Mouse (Mus musculus): Measurements from ENCODE around the gene Stum.
"Not testable (repeated sequence)": the region's sequence is repeated elsewhere in the genome, so short reads cannot be mapped to it uniquely, and the experiment has no call there.

Gene Stum

DNA sequence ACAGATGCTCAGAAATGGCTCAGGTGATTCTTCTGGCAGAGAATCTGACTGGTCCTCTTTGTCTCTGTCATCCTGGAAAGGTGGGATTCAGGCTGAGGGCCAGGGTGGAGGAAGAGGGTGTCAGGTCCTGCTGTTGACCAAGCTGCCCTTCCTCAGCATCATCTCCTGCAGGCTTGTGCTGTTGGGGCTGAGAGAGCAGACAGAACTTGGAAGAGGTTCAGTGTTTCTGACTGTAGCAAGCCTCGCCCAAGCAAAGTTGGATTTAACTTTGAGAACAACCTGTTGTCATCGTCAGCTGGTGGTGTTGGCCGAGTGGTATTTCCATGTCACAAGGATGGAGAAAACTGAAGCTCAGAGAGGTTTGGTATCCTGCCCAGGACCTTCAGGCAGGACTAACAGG lies 78.6 kb downstream of the Stum start:
- DNase-seq (ENCODE audit: low spot score): no peak

DNA sequence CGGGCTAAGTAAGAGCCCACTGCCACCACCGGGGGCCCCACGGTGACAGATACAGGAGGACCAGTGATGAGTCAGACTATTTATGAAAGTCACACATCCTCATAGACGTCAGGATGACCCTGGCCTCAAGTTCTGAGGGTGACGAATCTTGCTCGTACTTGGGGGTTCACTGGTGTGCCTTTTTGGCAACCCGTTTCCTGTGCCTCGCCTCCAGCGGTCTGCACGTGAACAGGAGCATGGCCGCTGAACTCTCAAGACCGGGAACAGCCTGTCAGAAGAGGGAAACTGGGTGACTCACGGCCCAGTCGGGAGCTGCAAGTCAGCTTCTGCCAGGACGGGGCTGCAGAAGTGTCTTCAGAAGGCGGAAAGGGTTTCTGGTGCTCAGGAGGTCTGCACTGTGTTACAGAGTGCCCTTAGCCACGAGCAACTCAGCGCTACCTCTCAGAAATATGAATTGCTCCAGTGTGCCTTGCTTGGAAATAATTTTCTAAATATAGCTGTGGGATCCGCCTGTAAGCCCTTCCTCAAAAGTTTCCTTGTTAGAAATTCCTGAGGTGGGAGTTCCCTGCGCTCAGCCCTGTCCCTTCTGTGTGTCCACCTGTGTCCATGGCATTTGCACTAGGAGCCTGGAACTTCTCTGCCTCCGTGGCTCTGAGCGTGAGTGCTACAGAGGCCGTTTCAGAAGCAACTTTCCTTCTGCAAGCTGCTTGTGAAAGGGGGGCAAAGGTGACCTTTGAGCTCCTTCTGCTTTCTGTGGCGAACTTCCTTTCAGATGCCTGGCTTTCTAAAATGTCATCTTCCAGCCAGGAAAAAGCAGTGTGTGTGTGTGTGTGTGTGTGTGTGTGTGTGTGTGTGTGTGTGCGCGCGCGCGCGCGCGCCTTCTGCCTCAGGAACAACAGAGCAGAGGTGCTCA lies 79.4 kb downstream of the Stum start:
- DNase-seq (ENCODE audit: low spot score): peak; percentile 42

DNA sequence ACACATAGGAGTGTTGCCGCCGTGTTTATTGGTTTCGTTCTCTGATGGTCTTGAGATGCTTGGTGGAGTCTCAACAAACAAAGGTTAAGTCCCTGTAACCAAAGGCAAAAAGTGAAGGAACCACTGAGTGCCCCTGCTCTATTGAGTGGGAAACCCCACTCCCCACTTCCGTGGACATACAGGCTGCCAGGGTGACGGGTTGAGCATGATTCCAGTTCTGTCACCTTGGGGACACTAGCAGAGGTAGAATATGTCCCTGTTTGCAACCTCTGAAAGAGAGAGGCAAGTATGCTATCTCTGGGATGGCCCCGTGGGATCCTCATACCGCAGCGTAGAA lies 80.0 kb downstream of the Stum start:
- no peak for DNase-seq (ENCODE audit: low spot score)

DNA sequence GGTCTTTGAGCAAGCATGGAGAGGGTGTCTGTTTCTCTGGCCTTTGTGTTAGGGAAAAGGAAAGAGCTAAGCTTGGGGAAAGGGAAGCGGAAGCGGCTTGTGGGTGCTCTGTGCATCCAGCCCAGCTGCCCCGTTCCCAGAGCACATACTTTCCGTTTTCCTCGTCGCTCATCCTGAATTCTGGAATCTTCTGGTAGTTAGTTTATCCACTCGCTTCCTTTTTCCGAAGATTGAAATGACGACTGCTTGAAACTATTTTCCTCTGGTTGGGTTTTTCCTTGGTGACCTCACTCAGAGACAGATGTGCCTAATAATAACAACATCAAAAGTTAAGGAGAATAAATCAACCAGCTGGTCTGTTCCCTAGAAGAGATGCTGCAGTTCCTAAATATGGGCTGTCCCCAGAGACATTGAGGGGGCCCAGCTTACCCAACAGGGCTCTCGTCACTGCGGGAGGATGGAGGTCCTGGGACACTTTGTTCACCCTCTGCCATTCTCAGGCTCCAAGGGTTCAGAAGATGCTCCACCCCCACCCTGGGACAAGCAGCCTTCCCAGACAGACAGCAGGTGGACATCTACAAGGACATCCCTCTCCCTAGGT lies 80.7 kb downstream of the Stum start:
- no peak for DNase-seq (ENCODE audit: low spot score)

DNA sequence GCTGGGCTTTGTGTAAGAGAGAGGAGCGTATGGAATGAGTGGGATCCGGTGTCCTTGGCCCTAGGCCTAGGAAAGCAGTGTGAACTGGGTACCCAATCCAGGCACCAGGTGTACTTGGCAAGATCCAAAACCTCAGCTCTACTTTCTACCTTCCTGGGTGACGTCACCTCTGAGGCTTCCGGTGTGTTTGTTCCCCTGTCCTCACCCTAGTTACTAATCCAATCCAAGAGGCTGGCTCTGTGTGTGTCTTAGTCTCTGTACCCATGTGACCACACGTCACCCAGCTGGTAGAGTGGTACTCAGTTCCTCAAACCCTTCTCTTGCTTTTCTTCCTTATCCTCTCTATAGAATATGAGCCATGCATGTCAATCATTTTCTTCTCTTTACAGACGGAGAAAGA lies 81.6 kb downstream of the Stum start:
- peak; percentile 57 for DNase-seq (ENCODE audit: low spot score)

DNA sequence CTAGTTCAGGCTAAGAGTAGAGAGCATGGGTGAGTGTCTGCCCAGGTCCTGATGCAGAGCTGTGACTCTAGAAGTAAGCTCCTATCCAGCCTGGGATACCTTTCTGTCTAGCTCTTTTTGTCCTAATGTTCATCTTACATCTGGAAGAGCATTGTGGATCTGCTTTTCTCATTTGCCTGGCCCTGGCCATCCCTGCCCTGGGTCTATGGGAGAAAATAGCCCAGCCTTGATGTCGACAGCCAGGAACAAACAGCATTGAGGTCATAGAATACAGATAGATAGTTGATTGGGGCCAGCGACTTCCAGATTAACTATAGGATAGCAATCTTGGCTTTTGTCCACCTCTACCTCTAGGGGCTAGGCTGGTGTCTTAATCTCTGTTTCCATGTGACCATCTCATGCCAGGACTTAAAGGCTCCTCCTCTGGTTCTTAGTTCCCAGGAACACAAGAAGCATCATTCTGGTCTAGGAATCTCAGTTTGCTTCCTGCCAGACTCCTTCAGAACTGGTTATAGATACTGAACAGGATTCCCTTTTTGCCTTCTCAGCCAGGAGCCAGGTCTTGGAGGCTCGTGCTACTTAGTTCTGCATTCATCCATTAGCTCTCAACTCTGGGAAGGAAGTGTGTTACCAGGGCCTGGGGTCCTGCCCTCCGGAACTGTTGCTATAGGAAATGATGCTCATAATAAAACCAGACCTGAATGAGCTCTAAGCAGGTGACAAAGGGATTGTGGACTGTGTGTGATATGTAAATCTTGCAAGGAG lies 82.4 kb downstream of the Stum start:
- DNase-seq (ENCODE audit: low spot score): no peak

DNA sequence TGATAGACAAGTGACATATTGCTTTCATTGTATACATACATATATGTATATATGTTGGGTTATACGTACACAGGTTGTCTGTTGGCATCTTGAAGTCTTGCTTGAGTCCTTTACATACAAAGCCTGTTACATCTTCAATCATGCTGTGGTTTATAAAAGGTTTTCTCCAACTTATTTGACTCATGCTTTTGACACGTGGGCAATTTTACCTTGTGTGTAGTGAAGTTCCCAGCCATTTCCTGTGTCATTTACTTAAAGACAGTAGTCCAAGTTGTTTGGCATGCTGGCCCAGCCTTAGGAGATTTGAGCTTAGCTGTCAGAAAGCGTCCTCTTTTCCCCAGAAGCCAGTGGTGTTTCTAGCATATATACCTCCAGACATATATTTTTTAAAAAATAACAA lies 84.9 kb downstream of the Stum start:
- no peak for DNase-seq (ENCODE audit: low spot score)

DNA sequence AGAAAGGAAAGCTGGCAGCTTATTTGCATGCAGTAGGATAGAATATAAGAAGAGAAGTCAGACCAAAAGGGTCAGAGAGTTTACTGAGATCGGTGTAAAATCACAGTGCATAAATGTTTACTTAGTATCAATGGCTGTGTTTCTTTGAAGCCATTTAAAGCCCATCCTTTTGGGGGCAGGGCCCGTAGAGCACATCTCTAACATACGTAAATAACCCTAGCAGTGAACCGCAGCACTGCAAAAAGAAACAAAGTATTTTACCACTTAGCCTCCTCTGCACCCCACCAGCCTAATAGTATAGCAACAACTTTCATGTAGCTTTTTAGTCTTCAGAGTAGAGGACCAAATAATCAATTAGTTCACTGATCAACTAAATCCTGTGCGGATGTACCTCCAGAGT lies 85.6 kb downstream of the Stum start:
- no peak for DNase-seq (ENCODE audit: low spot score)

DNA sequence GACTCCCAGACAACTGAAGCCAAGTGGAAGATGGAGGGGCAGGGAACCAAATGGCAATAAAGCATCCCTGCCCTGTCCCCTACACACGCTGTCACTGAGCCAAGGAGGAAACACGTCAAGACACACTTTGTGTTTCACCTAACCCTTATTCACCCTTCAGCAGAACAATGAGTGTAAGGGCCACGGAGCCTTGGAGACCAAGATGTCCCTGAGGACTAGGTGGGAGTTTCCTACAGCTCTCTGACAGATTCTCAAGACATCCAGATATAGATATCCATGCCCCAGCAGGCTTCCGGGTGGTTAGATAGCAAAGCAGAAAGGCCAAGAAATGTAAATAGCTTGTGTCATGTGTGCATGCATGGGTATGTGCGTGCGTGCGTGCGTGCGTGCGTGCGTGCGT lies 89.4 kb downstream of the Stum start:
- DNase-seq (ENCODE audit: low spot score): no peak

DNA sequence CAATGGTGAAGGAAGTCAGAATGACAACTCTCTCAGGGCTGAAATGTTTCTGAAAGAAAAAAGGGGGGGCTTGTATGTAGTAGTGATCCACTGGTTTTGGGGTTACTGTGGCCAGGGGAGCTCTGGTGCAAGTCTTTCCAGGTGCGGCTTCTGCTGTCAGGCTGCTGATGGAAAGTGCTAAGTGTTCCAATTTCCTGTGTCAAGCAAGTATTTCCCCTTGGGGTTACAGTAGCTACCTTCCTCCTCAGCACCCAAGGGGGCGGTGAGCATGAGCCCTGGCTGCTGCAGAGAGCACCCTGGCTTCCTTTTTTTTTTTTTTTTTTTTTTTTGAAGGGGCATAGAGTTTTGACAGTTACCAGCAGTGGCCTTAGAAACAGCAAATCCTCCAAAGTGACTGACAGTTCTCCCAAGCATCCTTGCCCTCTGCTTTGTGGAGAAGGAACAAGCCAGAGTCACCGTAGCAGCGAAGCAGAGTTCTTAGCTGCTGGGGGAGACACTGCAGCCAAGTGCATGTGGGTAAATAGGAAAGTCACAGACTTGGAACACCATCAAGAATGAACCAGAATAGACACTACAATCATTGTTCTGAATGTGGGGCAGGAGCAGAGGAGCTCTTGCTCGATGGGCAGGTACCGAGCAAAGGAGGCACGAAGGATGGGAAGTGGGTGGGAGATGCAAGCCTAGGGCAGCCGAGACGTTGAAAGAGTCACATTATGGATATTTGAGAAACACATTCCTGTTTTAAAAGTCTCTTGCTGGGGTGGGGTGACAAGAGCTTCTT lies 90.1 kb downstream of the Stum start:
- peak; percentile 31 for DNase-seq (ENCODE audit: low spot score)

DNA sequence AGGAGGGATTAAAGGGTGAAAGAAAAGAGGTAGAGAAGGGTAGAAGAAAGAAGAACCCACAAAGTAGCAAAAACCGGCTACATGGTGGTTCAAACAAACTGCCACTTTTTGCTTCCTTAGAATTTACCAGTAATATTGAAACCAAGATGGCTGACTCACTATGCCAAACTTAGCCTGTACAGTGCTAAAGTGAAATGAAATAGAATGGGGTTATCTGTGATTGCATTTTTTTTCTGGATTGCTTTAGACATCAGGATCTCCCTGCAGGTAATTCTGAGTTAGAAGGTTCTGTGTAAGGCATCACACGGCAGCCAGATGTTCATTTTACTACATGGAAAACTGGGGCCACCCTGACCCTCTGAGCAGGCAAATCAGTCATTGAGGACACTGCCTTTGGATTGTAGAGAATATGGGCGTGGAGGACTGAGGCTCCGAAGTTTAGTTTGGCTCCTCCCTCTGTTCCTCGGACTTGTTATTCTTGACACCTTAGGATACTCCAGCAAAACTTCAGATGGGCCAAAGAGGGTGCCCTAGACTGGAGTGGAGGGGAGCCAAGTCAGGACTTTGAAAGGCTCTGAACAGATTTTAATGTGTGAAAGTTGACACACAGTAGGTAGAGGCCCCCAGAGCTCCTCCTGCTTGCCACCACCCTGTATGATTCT lies 91.0 kb downstream of the Stum start:
- no peak for DNase-seq (ENCODE audit: low spot score)

DNA sequence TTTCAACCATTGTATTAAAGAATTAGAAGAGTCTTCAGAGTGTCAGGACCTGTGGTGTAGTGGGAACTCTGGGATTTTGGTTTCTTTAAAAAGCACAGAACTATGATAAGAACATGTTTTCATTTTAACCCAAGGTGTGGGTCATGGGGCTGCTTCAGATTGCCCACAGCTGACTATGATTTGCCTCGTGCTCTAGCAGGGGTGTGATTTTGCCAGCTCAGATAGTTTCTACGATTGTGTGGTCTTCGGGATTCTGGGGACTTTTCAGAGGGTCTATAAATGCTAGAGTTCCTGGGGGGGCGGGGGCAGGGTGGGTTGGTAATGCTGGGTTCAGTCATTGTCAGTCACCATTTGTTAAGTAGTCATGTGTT lies 91.7 kb downstream of the Stum start:
- DNase-seq (ENCODE audit: low spot score): no peak

DNA sequence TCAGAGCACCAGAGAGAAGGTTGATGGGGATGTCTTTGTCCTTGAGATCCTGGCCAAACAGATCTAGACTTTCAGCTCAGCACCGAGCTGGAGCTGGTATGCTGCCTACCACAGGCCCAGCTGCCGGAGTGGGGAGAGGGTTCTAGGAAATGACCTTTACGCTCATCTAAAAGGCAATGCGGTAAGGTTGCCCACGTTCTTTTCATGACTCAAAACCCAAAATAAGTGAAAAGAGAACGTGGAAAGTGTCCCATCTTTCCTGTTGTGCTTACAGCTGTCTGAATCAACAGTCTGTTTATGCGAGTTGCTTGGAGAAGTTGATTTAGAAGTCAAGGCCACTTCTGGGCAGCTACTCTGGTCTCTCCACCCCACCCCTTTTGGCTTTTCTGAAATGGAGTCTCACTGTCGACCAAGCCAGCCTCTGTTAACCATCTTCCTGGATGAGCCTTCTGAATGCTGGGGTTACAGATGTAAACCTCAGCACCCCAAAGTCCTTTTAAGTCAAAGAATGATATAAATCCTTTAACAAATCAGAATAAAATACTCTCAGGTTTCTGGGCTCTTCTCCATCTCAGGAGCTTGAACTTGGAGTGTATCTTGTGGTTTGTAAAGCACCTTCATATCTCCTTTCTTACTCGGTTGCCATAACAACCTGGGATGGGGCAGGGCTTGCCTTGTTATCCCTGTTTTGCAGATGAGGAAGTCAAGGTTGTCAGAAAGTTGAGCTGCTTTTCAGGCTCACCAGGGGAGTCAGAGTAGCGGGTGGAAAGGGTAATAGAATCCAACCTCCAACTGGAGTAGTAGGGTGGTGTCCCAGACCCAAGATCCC lies 92.3 kb downstream of the Stum start:
- no peak for DNase-seq (ENCODE audit: low spot score)

DNA sequence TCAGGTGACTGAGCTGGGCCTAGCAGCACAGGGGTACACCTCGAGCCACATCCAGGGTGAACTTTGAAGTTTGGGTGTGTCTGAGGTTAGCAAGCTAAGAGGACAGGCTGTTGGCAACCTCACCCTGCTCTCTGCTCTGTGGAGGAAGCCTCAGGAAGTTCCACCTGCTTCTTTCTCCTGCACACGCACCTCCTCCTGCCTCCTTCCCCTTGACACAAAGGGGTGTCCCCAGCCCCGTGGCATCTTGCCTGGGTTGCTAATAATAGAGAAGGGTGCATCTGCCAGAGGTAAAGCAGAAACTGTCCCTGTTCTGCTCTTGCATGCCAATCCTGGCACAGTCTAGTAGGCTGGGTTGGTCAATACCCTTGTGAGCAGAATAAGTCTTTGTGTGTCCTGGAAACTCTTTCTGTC lies 93.0 kb downstream of the Stum start:
- peak; percentile 33 for DNase-seq (ENCODE audit: low spot score)

DNA sequence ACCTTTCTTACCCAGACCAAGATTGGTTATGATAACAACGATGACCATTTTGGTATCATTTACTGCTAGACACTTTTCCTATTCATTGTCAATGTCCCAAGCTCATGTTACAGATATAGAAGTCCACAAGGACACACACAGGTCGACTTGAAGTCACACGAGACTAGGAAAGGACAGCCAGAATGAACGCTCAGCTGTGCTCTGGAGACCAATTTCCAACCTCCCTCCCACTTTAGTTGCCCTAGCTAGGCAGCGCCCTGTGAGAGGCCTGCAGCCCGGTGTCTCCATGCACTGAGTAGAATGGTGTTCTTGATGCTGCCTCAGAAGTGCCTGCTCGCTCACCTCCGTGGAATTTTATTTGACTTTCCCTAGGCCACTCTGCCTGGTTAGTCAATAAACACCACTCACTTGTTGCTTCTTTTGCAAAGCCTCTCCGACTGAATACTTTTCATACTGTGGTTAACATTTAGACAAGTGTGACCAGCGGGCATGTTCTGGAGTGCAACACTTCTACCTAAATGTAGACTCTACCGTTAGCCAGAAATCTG lies 94.0 kb downstream of the Stum start:
- DNase-seq (ENCODE audit: low spot score): not testable (repeated sequence)

DNA sequence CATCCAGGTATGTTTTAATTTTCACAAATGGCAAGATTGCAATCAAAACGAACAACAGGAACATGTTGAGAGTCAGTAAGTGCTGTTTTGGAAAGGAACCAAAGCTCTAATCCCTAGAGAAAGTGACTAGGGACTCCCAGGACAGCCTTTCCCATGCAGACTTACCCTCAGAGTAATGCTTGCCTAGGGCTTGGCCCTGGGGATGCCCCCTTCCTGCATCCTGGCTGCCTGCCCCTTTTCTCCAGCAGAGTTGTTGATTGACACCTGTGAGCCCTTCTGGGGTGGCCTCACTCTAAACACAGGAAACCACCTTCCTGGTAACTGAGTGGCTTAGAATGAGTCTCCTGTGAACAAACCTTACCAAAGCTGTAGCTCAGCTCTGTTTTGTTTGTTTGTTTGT lies 94.8 kb downstream of the Stum start:
- no peak for DNase-seq (ENCODE audit: low spot score)

DNA sequence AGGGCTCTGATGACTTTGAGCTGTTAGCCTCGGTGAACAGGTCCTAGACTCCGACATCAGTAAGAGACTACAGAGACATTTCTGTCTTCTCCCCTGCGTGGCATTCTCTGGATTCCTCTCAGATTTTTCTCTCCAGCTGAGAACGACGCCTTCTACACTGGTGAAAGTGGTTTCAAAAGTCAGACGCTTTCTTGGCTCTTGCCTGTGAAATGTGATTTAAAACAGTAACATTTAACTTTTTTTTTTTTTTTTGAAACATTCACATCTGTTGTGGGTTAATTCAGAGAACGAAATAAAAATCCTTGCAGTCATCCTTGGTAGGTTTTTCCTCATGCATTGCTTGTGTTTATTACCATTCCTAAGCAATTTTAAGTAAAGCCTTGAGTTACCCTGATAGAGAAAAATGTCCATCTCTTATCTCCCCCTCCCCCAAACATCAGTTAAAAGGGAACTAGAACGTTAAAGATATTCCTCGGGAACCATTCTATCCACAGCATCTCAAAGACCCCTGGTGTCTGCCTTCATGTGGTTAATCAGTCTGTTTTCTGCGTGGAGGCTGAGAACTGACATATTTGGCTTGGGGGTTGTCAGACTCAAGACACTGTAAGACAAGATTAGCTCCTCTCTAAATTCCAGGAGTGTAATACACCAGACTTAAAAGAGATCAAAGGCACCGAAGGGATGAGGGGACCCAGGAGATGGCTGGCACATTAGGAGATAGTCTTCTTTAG lies 95.4 kb downstream of the Stum start:
- DNase-seq (ENCODE audit: low spot score): no peak

DNA sequence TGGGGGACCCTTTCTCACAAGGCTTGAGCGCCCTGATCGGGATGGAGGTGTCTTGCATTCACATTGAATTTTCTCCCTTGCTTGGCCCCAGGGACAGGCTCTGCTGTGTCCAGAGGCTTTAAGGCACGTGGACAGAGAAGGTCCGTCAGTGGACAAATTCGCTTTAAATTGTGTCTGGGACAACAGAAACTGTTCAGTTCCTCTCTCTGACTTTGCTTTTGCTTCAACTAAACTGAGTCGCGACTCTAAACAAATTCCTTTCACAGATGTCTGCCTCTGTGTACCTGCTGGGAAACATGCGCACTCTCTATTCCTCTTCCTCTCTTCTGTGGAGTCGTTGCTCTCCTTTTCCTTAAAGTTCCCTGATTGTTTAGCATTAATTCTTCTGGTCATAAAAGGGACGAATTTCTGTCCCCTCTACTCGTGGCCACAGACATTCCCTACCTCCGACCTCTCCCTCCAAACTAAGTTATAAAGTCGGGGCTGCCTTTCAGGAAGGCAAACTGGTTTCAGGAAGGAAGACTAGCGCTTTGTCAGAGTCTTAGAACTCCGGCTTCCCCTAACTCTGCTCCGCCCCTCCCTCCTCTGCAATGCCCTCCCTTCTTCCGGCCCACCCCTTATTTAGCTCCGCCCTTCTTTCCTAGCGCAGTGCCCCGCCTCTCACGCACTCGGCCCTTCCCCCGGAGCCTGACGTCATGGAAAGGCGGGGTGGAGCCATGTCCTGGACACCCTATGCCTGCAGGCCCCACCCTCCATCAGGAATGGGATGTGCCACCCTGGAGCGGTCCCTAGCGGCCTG lies 96.2 kb downstream of the Stum start:
- peak; percentile 96 for DNase-seq (ENCODE audit: low spot score)

DNA sequence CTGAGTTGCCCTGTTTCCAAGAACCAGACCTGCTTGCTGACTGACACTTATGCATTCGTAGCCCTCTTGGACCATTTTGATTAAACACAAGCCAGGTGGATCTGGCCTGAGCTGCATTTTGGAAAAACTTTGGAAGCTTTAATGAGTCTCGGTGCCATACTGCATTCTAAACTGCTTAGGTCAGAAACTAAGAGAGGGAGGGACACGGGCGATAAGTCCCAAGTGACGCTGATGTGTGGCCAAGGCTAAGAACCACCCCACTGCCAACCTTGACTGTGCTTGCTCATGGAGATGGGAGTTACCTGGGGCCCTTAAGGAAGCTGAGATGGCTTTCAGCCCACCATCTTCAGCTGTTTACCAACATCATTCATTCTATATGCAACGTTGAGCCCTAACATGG lies 98.0 kb downstream of the Stum start:
- DNase-seq (ENCODE audit: low spot score): no peak
